Mouse (Mus musculus): ENCODE data around the gene Zfp53. TPM values are rescaled to one million over a fixed set of nuclear protein-coding genes. Genes with fewer than 3 reads are reported as not detected.

Gene Zfp53
- polyA plus RNA-seq, 1 experiment: 0.48 TPM

GRCm38 (mm10) chr17:21536096-21536495, 47.3 kb downstream of the Zfp53 start:
- Histone ChIP-seq H3K4me1 (ENCODE audit: control insufficient read depth, insufficient read depth, low read length) (peaks cover 10% of the 10 kb centered on the region), H3K4me3 (ENCODE audit: control insufficient read depth, low read depth, low read length) (no peak overlapping the region), H3K36me3 (ENCODE audit: control insufficient read depth, insufficient read depth, low read length) (no peaks in the 10 kb centered on the region), H3K27ac (ENCODE audit: control insufficient read depth, insufficient read depth, low read depth, low read length) (no peak overlapping the region), H3K27me3 (ENCODE audit: control insufficient read depth, insufficient read depth, low read length) (no peaks in the 10 kb centered on the region)
- TF ChIP-seq CTCF (IDR thresholded peaks at IDR 0.05; ENCODE audit: control insufficient read depth, insufficient read depth, insufficient replicate concordance, low read depth, low read length) (no peak), POLR2A (IDR thresholded peaks at IDR 0.05; ENCODE audit: control insufficient read depth, low read depth, low read length) (no peak)

- no peaks in the 10 kb centered on the region for H3K36me3 ChIP-seq (ENCODE audit: control insufficient read depth, insufficient read depth, low read length)
- H3K27me3 ChIP-seq (ENCODE audit: control insufficient read depth, insufficient read depth, low read length): no peaks in the 10 kb centered on the region
- no peak for TF ChIP-seq POLR2A (IDR thresholded peaks at IDR 0.05; ENCODE audit: control insufficient read depth, low read depth, low read length)
- peaks cover 8% of the 10 kb centered on the region for H3K4me1 ChIP-seq (ENCODE audit: control insufficient read depth, insufficient read depth, low read length)
- no peak overlapping the region for H3K4me3 ChIP-seq (ENCODE audit: control insufficient read depth, low read depth, low read length)
- H3K27ac ChIP-seq (ENCODE audit: control insufficient read depth, insufficient read depth, low read depth, low read length): no peak overlapping the region
Observed at GRCm38 (mm10) chr17:21536676-21537075, 47.9 kb downstream of the Zfp53 start.

GRCm38 (mm10) chr17:21557831-21558230, 69.0 kb downstream of the Zfp53 start:
- no peaks in the 10 kb centered on the region for H3K4me1 ChIP-seq (ENCODE audit: control insufficient read depth, insufficient read depth, low read length)
- H3K27ac ChIP-seq (ENCODE audit: control insufficient read depth, insufficient read depth, low read depth, low read length): no peak overlapping the region
- no peaks in the 10 kb centered on the region for H3K36me3 ChIP-seq (ENCODE audit: control insufficient read depth, insufficient read depth, low read length)
- H3K4me3 ChIP-seq (ENCODE audit: control insufficient read depth, low read depth, low read length): no peak overlapping the region
- TF ChIP-seq POLR2A (IDR thresholded peaks at IDR 0.05; ENCODE audit: control insufficient read depth, low read depth, low read length) (no peak), CTCF (IDR thresholded peaks at IDR 0.05; ENCODE audit: control insufficient read depth, insufficient read depth, insufficient replicate concordance, low read depth, low read length) (no peak)
- no peaks in the 10 kb centered on the region for H3K27me3 ChIP-seq (ENCODE audit: control insufficient read depth, insufficient read depth, low read length)

Other genes with a start within 250 kb of the Zfp53 start
- not detected in 2 replicates for gene Vmn1r235, start 232.6 kb upstream of the Zfp53 start, polyA plus RNA-seq (2012; rRNA removed)
- gene Vmn1r236, start 206.1 kb upstream of the Zfp53 start, polyA plus RNA-seq (2012; rRNA removed): not detected in 2 replicates
- gene Vmn1r237, start 177.1 kb upstream of the Zfp53 start, polyA plus RNA-seq (2012; rRNA removed): not detected in 2 replicates
- gene Zfp677, start 105.2 kb upstream of the Zfp53 start, polyA plus RNA-seq (2012; rRNA removed): 0.38 and 0.59 TPM in 2 replicates
- gene Zfp54, start 65.8 kb upstream of the Zfp53 start, polyA plus RNA-seq (2012; rRNA removed): 3.1 and 4.3 TPM in 2 replicates
- 2.5 and 3.3 TPM in 2 replicates for gene Zfp51, start 38.6 kb upstream of the Zfp53 start, polyA plus RNA-seq (2012; rRNA removed)
- 0.13 and 0.31 TPM in 2 replicates for gene Zfp52, start 46.5 kb downstream of the Zfp53 start, polyA plus RNA-seq (2012; rRNA removed)
- 0.47 TPM in 2 replicates for gene Zfp948, start 78.0 kb downstream of the Zfp53 start, polyA plus RNA-seq (2012; rRNA removed)
- 0.12 and 0.14 TPM in 2 replicates for gene Zfp983, start 161.6 kb downstream of the Zfp53 start, polyA plus RNA-seq (2012; rRNA removed)
- gene Gm10226, start 202.9 kb downstream of the Zfp53 start, polyA plus RNA-seq (2012; rRNA removed): not detected in 2 replicates
- gene Zfp760, start 218.7 kb downstream of the Zfp53 start, polyA plus RNA-seq (2012; rRNA removed): 0.30 and 0.36 TPM in 2 replicates
- 1.0 and 1.5 TPM in 2 replicates for gene Zfp229, start 241.8 kb downstream of the Zfp53 start, polyA plus RNA-seq (2012; rRNA removed)

All from testis, adult 2 months (tissue).